Mouse (Mus musculus) ES-E14 (cell line): ENCODE data around the gene Dnaic2. TPM values are rescaled to one million over a fixed set of nuclear protein-coding genes. Genes with fewer than 3 reads are reported as not detected.

Source experiments
- DNase-seq: peaks from one replicate; pipeline ENCODE4 v3.0.0-alpha.2; 2013; ENCODE audit warnings: low read depth, low spot score
- H3K27ac ChIP-seq: 2 replicates; pipeline ENCODE4 v1.5.1; 2012; ENCODE audit warnings: low read depth, mild to moderate bottlenecking, low read length, moderate library complexity, mixed read lengths; ENCODE audit not compliant: poor library complexity, insufficient read depth, severe bottlenecking
- H3K36me3 ChIP-seq: 2 replicates; pipeline ENCODE4 v1.6.1; 2012; ENCODE audit warnings: mild to moderate bottlenecking, low read length, moderate library complexity, mixed read lengths; ENCODE audit not compliant: control insufficient read depth, poor library complexity, insufficient read depth, severe bottlenecking
- H3K4me1 ChIP-seq, 2 experiments: fragments of 150-350 bp in 1 of 2; sonication (generic) in 1 of 2; 2 replicates each; pipeline ENCODE4 v1.6.1; 2012; ENCODE audit warnings: low read length in 2 of 2, mild to moderate bottlenecking in 1 of 2, mixed read lengths in 1 of 2; ENCODE audit not compliant: control insufficient read depth in 2 of 2, insufficient read depth in 2 of 2, poor library complexity in 1 of 2
- H3K4me3 ChIP-seq, 2 experiments: fragments of 150-350 bp in 1 of 2; sonication (generic) in 1 of 2; 2 replicates each; pipeline ENCODE4 v1.5.1; 2012; ENCODE audit warnings: low read length in 2 of 2, low read depth in 1 of 2, mild to moderate bottlenecking in 1 of 2, mixed read lengths in 1 of 2; ENCODE audit not compliant: insufficient read depth in 1 of 2, poor library complexity in 1 of 2, severe bottlenecking in 1 of 2
- H3K9ac ChIP-seq: 2 replicates; pipeline ENCODE4 v1.6.1; 2012; ENCODE audit warnings: low read depth, mild to moderate bottlenecking, low read length, mixed read lengths; ENCODE audit not compliant: poor library complexity, insufficient read depth, severe bottlenecking
- H3K9me3 ChIP-seq: fragments of 150-350 bp; sonication (generic); 2 replicates; pipeline ENCODE4 v1.6.1; 2012; ENCODE audit warnings: low read depth, mild to moderate bottlenecking, low read length; ENCODE audit not compliant: control insufficient read depth, insufficient read depth
- CHD2 ChIP-seq: IDR thresholded peaks from 2 replicates; pipeline ENCODE4 v1.6.1; 2014; ENCODE audit warnings: mild to moderate bottlenecking, low read depth, low read length, inconsistent platforms
- HCFC1 ChIP-seq: IDR thresholded peaks from 2 replicates; pipeline ENCODE4 v1.6.1; 2012; ENCODE audit warnings: low read length, inconsistent platforms, borderline replicate concordance; ENCODE audit not compliant: insufficient read depth
- MAFK ChIP-seq: IDR thresholded peaks from 2 replicates; pipeline ENCODE4 v1.6.1; 2014; ENCODE audit warnings: mild to moderate bottlenecking, low read depth, low read length, inconsistent platforms; ENCODE audit not compliant: insufficient read depth
- ZC3H11A ChIP-seq: IDR thresholded peaks from 2 replicates; pipeline ENCODE4 v1.6.1; 2012; ENCODE audit warnings: low read depth, mild to moderate bottlenecking, inconsistent platforms, low read length, borderline replicate concordance
- ZNF384 ChIP-seq: IDR thresholded peaks from 2 replicates; pipeline ENCODE4 v1.6.1; 2012; ENCODE audit warnings: low read depth, low read length, inconsistent platforms
- in situ Hi-C, 2 experiments: fragments of 600-800 bp; cut with MboI; formaldehyde crosslinking; loops; one replicate each; pipeline ENCODE4 v1.15.1; 2025; ENCODE audit warnings: low sequenced_read_pairs in 2 of 2, inconsistent platforms in 1 of 2; ENCODE audit not compliant: unreplicated experiment in 2 of 2
- total RNA-seq: library from RNA; depleted of rRNA; stranded (reverse); fragments of 300-350 nt; gene quantifications from 2 replicates; pipeline ENCODE4 v1.2.3, GENCODE M21; 2012

Dnaic2 gene
- total RNA-seq, 1 experiment, result 0.71 TPM

GRCm38 (mm10) chr11:114793868-114794545 lies 66.8 kb downstream of the Dnaic2 start:
- in situ Hi-C loops, result no loop called here
- no peak for DNase-seq
- no peak for TF ChIP-seq HCFC1
- no peak for TF ChIP-seq MAFK
- TF ChIP-seq ZNF384, result no peak
- no peak for TF ChIP-seq ZC3H11A
- TF ChIP-seq CHD2, result no peak
- Histone ChIP-seq H3K9me3 (no peaks in the 10 kb centered on the region), H3K4me1 (peaks cover 6 to 29% of the 10 kb centered on the region in 2 experiments; a peak in 2 of 4 replicates), H3K4me3 (no peak overlapping the region), H3K9ac (no peak overlapping the region), H3K36me3 (no peaks in the 10 kb centered on the region), H3K27ac (no peak overlapping the region)

GRCm38 (mm10) chr11:114794691-114795090 lies 67.5 kb downstream of the Dnaic2 start:
- H3K9ac ChIP-seq, result no peak overlapping the region
- in situ Hi-C loops, result no loop called here
- peaks cover 4 to 27% of the 10 kb centered on the region in 2 experiments; a peak in 2 of 4 replicates for H3K4me1 ChIP-seq
- DNase-seq, result no peak
- no peak for TF ChIP-seq ZNF384
- no peak for TF ChIP-seq CHD2
- TF ChIP-seq HCFC1, result no peak
- no peak for TF ChIP-seq MAFK
- no peak for TF ChIP-seq ZC3H11A
- no peak overlapping the region for H3K27ac ChIP-seq
- no peaks in the 10 kb centered on the region for H3K36me3 ChIP-seq
- no peak overlapping the region for H3K4me3 ChIP-seq
- H3K9me3 ChIP-seq, result no peaks in the 10 kb centered on the region

DNA sequence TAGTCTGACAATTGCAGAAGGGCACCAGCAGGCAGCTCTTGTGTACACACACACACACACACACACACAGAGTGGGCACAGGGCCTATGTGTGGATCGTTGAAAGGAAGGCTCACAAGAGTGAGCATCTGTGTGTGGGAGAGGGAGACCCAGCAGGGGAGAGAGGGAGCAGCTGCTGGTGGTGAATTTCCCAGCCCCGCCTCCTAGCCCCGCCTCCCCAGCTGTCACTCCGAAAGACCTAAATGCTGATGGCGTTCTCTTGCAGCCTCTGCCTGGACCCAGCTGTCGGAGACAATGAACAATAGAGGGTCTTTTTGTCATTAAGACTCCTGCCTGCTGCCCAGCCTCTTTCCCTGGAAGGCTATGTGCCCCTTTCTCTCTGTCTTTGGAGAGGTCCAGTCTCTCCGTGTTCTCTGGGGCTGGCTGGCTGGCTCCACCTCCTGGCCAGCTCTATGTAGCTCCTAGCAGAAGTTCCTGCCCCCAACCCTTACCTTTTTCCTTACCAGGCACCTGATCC lies 68.1 kb downstream of the Dnaic2 start:
- DNase-seq, result no peak
- peaks cover 3 to 22% of the 10 kb centered on the region in 2 experiments; a peak in 2 of 4 replicates for H3K4me1 ChIP-seq
- no peak for TF ChIP-seq ZC3H11A
- TF ChIP-seq ZNF384, result no peak
- TF ChIP-seq CHD2, result no peak
- no peak for TF ChIP-seq MAFK
- no peak for TF ChIP-seq HCFC1
- H3K27ac ChIP-seq, result no peak overlapping the region
- no peak overlapping the region for H3K9ac ChIP-seq
- peak overlapping the region in 1 of 2 experiments; percentile 11; a peak in 1 of 4 replicates for H3K4me3 ChIP-seq
- in situ Hi-C loops, result no loop called here
- no peaks in the 10 kb centered on the region for H3K36me3 ChIP-seq
- no peaks in the 10 kb centered on the region for H3K9me3 ChIP-seq

DNA sequence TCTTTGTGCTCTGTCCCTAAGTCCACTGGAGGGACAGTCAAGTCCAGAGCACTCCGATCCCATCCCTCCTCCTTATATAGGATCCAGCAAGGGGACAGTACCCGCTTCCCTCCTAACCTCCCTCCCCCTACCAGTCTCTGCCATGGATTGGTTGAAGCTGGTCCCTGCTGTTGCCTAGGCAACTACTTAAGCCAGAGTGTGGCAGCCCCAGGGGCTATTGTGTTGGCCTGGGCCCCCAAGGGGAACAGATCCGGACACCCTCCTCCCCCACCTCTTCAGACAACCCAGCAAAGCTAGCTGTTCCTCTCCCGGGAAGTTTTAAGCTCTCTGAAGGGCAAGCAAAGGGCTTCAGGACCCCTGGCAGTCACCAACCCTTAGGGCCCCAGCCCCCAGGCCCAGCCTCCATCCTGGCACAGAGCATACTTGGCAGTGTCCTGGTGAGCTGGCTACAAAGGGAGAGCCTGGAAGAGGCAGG lies 68.7 kb downstream of the Dnaic2 start, which contains the start of gene Btbd17:
Gene Btbd17, minus strand, starts transcription at position 98 of the 475 bp plus-strand sequence.
- TF ChIP-seq ZC3H11A (no peak), HCFC1 (no peak), CHD2 (no peak), ZNF384 (no peak), MAFK (no peak)
- no peak for DNase-seq
- Histone ChIP-seq H3K4me3 (peak within 1 kb of the TSS in 1 of 2 experiments; percentile 11; a peak in 1 of 4 replicates), H3K27ac (no peak within 1 kb of the TSS), H3K9me3 (no peaks in the 10 kb centered on the region), H3K9ac (no peak within 1 kb of the TSS), H3K36me3 (no peaks in the 10 kb centered on the region), H3K4me1 (peaks cover 3 to 21% of the 10 kb centered on the region in 2 experiments; a peak in 2 of 4 replicates)
- in situ Hi-C loops, result no loop called here
